Mouse (Mus musculus) neural tube, embryonic 11.5 days (tissue): ENCODE measurements at regions not wholly inside any gene's neighbourhood (a gene's known extent, or its start where the extent isn't known, plus 50 kb on each side); places are given as distances from the start of the nearest gene placed in this dataset.
A peak's percentile ranks its signal among the peaks of the same experiment; 100 is the strongest.

Experiments used
- ATAC-seq: fragments of 200-750 bp; cut with Nextera tagmentation; 2 replicates; pipeline ENCODE4 v1.8.0; 2017; ENCODE audit warnings: moderate number of reproducible peaks, mild to moderate bottlenecking, moderate TSS enrichment, moderate library complexity; ENCODE audit not compliant: insufficient read depth, low FRiP score, low TSS enrichment
- DNase-seq: peaks from one replicate; pipeline ENCODE4 v3.0.0-alpha.2; 2015; ENCODE audit warnings: low spot score
- H3K27ac ChIP-seq: fragments of 300-500 bp; sonication (generic); 2 replicates; pipeline ENCODE4 v1.5.1; 2014; ENCODE audit warnings: low read depth, mild to moderate bottlenecking, low read length
- H3K27me3 ChIP-seq: fragments of 300-500 bp; sonication (generic); 2 replicates; pipeline ENCODE4 v1.6.1; 2014; ENCODE audit warnings: mild to moderate bottlenecking, low read length, mixed read lengths; ENCODE audit not compliant: control insufficient read depth, insufficient read depth
- H3K36me3 ChIP-seq: fragments of 300-500 bp; sonication (generic); 2 replicates; pipeline ENCODE4 v1.6.1; 2014; ENCODE audit warnings: mild to moderate bottlenecking, low read length, moderate library complexity, mixed read lengths; ENCODE audit not compliant: control insufficient read depth, insufficient read depth
- H3K4me1 ChIP-seq: fragments of 300-500 bp; sonication (generic); 2 replicates; pipeline ENCODE4 v1.6.1; 2014; ENCODE audit warnings: low read length, mixed read lengths; ENCODE audit not compliant: control insufficient read depth, insufficient read depth
- H3K4me2 ChIP-seq: fragments of 300-500 bp; sonication (generic); 2 replicates; pipeline ENCODE4 v1.6.1; 2014; ENCODE audit warnings: low read depth, mild to moderate bottlenecking, moderate library complexity
- H3K4me3 ChIP-seq: fragments of 300-500 bp; sonication (generic); 2 replicates; pipeline ENCODE4 v1.5.1; 2014; ENCODE audit warnings: low read depth, low read length
- H3K9ac ChIP-seq: fragments of 300-500 bp; sonication (generic); 2 replicates; pipeline ENCODE4 v1.6.1; 2014; ENCODE audit warnings: mild to moderate bottlenecking, low read length
- H3K9me3 ChIP-seq: fragments of 300-500 bp; sonication (generic); 2 replicates; pipeline ENCODE4 v1.6.1; 2016; ENCODE audit warnings: low read length; ENCODE audit not compliant: control insufficient read depth
- WGBS: fragments of 180-500 bp; shearing (Covaris S2); extraction: QIAGEN DNeasy Blood & Tissue Kit; methylation state at CpG from one replicate; pipeline ENCODE4 v1.1.7; 2014; 5-methylcytosine and 5-hydroxymethylcytosine counted together

DNA sequence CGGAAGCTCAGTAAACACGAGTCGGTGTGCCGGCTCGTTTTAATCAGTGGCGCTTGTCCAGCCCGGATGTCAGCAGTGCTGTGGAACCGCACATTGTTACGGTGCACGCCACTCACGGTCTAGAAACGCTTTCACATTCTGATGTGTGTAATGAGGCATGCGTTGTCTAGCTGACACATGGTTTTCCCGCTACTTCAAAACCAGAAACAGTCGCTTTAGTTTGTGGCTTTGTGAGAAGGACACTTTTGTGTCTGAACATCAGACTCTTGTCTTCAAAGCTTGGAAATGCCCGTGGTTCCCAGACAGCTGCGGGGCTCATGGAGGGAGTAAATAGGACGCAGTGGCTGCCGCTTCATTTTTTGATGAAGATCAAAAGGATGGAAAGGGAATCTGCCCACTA is 77.0 kb upstream of the Lgr5 start:
- H3K27me3 ChIP-seq, result no peaks in the 10 kb centered on the region
- no peaks in the 10 kb centered on the region for H3K4me1 ChIP-seq
- H3K27ac ChIP-seq, result no peak overlapping the region
- peak overlapping the region; percentile 19; the same call in 1 of the 2 replicates for H3K4me2 ChIP-seq
- H3K9ac ChIP-seq, result no peak overlapping the region
- WGBS, result 64% methylated on average over 19 of the region's 19 CpGs
- peak; percentile 65; the same call in 1 of the 2 replicates for ATAC-seq
- no peaks in the 10 kb centered on the region for H3K9me3 ChIP-seq
- no peak overlapping the region for H3K4me3 ChIP-seq
- no peaks in the 10 kb centered on the region for H3K36me3 ChIP-seq
- DNase-seq, result peak; percentile 46

DNA sequence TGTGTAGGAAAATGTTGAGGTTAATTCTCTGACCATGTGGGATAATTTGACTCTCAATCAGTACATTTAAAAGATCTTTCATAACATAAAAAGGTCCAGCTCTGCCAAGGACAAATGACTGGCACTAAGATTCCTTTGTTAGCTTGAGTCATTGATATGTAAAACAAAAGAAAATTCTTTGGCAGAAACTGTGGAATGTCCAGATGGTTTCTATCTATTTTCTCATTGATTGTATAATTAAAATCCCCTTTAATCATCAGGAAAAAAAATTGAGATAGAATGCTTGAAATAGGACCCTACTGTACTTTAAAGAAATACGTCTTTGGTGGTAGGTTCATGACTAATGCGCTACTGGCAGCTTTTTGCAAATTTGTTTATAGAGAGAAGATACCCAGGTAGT is 89.1 kb upstream of the Lgr5 start:
- Histone ChIP-seq H3K4me1 (no peaks in the 10 kb centered on the region), H3K36me3 (no peaks in the 10 kb centered on the region), H3K27ac (no peak overlapping the region), H3K9ac (no peak overlapping the region), H3K4me2 (no peak overlapping the region), H3K9me3 (no peaks in the 10 kb centered on the region), H3K27me3 (no peaks in the 10 kb centered on the region), H3K4me3 (no peak overlapping the region)
- 95% methylated on average over 2 of the region's 2 CpGs for WGBS
- ATAC-seq (no peak), DNase-seq (no peak)

DNA sequence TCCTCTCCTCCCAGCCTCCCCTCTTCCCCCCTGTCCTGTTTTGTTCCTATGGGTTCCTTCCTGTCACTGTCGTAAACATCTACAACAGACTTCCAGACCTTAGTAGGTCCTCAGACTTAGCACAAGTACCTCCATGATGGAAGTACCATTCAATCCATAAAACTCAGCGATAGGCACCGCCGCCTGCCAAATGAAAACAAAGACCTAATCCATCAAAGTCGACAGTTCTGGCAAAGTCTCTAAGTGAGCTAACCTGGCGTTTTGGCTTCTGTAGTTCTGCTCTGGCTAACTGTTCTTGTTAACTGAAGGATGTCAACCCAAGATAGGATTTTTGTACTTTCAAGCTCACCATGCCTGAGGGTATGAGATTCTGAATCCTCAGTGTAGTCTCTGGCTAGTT is 93.5 kb upstream of the Lgr5 start:
- H3K4me1 ChIP-seq, result no peaks in the 10 kb centered on the region
- H3K9me3 ChIP-seq, result no peaks in the 10 kb centered on the region
- H3K27ac ChIP-seq, result no peak overlapping the region
- no peaks in the 10 kb centered on the region for H3K27me3 ChIP-seq
- ATAC-seq (no peak), DNase-seq (no peak)
- WGBS, result 65% methylated on average over 6 of the region's 6 CpGs
- H3K4me2 ChIP-seq, result no peak overlapping the region
- H3K4me3 ChIP-seq, result no peak overlapping the region
- no peaks in the 10 kb centered on the region for H3K36me3 ChIP-seq
- H3K9ac ChIP-seq, result no peak overlapping the region

DNA sequence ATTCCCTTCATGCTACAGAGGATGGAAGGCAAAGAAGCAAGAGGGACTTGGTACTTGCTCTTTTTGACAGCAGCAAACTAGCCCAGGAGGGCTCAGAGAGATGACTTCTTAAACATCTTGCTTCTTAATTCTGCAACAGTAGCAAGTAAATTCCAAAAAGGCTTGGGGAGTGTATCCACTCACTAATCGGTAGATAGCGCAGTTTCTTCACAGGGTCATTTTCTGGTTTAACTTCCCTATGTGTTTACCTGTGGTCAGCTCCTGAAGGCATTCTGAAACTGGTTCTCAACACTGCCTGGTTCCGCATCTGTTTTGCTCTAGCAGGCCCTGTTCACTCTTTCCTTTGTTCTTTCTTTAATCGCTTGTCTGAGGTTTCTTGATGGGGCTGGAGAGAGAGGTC is 104.4 kb upstream of the Lgr5 start:
- DNase-seq (no peak), ATAC-seq (no peak)
- Histone ChIP-seq H3K27me3 (no peaks in the 10 kb centered on the region), H3K4me1 (no peaks in the 10 kb centered on the region), H3K36me3 (no peaks in the 10 kb centered on the region), H3K4me3 (no peak overlapping the region), H3K27ac (no peak overlapping the region), H3K9ac (no peak overlapping the region), H3K4me2 (no peak overlapping the region), H3K9me3 (no peaks in the 10 kb centered on the region)
- 96% methylated on average over 4 of the region's 4 CpGs for WGBS

DNA sequence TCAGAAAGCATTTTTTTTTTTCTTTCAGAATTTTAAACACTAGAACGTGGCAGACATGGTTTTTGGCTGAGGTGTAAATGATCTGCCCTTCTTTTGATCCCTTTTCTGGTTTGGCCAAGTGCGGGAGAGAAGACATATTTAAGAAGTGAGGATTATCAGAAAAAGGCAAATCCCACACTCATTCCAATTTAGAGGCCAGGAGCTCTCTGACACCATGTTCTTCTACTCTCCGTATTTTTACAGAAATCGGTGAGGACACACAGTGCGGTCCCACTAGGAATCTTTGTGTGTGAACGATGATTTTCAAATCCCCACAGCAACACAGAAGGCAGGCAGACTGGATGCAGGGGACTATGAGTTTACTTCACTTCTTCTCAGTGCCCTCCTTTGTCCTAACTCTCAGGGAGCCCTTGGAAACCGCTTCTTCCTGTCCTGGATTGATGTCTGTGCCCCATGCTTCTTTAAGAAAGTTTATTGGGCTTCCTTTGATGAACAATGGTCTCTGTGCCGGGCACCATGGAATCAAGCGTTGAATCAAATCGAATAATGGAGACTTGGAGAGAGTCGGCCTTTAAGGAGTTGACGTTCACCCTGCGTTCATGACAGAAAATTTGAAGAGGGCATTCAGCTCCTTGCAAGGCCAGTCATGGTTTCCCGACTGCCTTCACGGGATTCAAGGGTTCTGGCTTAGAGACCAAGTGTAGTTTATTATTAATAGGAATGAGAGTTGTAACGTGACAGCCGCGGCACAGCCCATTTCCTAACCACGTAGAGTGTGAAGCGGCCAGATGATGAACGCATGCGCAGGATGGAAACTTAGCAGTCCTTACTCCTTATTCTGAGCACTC is 106.6 kb upstream of the Lgr5 start:
- Histone ChIP-seq H3K27me3 (no peaks in the 10 kb centered on the region), H3K4me3 (no peak overlapping the region), H3K27ac (no peak overlapping the region), H3K4me2 (no peak overlapping the region), H3K9ac (no peak overlapping the region), H3K9me3 (no peaks in the 10 kb centered on the region), H3K4me1 (no peaks in the 10 kb centered on the region), H3K36me3 (no peaks in the 10 kb centered on the region)
- DNase-seq, result no peak
- ATAC-seq, result peak; percentile 41; the same call in 1 of the 2 replicates
- 78% methylated on average over 22 of the region's 22 CpGs for WGBS

DNA sequence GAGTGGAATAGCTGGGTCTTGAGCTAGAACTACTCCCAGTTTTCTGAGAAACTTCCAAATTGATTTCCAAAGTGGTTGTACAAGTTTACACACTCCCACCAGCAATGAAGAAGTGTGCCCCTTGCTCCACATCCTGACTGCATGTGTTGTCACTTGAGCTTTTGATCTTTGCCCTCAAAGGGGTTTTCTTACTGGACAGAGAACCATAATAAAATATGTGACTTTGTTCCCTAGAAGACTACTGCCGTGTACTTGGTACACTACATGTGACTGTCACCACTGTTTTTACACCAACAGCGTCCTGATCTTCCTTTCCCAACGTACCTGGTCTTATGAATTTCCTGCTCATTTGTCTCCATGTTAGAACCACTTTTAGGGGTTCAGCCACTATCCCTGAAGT is 114.3 kb upstream of the Tspan8 start:
- no peaks in the 10 kb centered on the region for H3K4me1 ChIP-seq
- H3K27me3 ChIP-seq, result no peaks in the 10 kb centered on the region
- no peak overlapping the region for H3K27ac ChIP-seq
- H3K36me3 ChIP-seq, result no peaks in the 10 kb centered on the region
- DNase-seq, result no peak
- 82% methylated on average over 3 of the region's 3 CpGs for WGBS
- H3K9me3 ChIP-seq, result no peaks in the 10 kb centered on the region
- no peak overlapping the region for H3K9ac ChIP-seq
- no peak overlapping the region for H3K4me3 ChIP-seq
- no peak for ATAC-seq
- no peak overlapping the region for H3K4me2 ChIP-seq

DNA sequence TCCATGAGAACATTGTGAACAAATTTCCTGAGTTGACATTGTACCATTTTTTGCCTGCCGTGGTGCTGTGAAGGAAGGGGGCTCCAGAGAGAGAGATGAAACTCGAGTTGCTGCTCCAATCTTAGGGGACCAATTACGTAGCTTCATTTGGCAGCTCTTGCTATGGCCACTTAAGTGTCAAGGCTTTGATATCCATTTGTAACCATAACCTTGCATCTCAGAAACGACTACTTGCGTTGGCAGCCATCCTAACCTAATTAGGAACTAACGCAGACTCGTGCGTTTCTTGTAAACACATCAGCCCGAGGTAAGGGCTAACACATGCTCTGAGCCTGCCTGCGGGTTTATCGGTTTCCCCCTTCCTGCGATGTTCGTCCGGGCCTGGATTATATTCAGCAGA is 108.0 kb upstream of the Tspan8 start:
- no peaks in the 10 kb centered on the region for H3K9me3 ChIP-seq
- no peak overlapping the region for H3K4me2 ChIP-seq
- H3K9ac ChIP-seq, result no peak overlapping the region
- no peak for DNase-seq
- no peak for ATAC-seq
- WGBS, result 65% methylated on average over 14 of the region's 14 CpGs
- H3K27me3 ChIP-seq, result no peaks in the 10 kb centered on the region
- H3K4me3 ChIP-seq, result no peak overlapping the region
- no peaks in the 10 kb centered on the region for H3K4me1 ChIP-seq
- H3K27ac ChIP-seq, result no peak overlapping the region
- H3K36me3 ChIP-seq, result no peaks in the 10 kb centered on the region

DNA sequence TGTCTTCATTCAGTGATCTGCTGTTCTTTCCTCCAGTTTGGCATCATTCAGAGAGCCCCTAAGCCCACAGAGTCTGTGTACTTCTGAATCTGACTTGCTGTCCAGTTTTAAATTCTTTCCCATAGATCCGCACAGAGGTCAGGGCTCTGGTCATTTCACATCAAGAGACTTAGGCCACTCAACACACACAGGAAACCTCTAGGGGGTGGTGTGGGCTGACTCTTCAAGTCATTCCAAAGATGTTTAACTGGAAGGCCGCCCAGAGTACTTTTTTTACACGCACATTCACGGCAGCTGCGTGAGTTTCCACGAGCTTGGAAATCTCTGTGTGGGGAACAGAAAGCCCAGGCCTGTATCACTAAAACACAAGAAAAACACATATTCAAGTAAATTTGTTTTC is 102.7 kb upstream of the Tspan8 start:
- H3K36me3 ChIP-seq, result no peaks in the 10 kb centered on the region
- H3K27ac ChIP-seq, result no peak overlapping the region
- no peak overlapping the region for H3K4me3 ChIP-seq
- ATAC-seq (no peak), DNase-seq (no peak)
- H3K9me3 ChIP-seq, result no peaks in the 10 kb centered on the region
- H3K4me1 ChIP-seq, result no peaks in the 10 kb centered on the region
- no peak overlapping the region for H3K9ac ChIP-seq
- no peak overlapping the region for H3K4me2 ChIP-seq
- 68% methylated on average over 6 of the region's 6 CpGs for WGBS
- no peaks in the 10 kb centered on the region for H3K27me3 ChIP-seq

DNA sequence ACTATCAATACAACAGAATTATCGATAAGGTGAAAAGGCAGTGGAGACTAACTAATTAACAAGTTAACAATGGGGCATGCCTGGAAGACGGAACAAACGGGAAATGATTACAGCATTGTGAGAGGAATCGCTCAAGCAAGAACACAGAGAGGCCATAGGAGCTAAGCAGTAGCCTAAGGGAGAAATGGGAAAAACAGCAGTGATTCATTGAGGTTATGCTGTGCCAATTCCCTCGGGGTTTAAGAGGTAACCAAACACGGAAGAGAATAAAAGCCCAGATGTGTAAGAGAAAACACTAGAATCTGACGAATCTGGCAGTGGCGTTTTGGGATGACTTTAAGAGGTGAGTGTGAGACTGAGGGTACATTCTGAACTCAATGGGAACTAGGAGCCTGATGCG is 100.5 kb upstream of the Tspan8 start:
- no peak overlapping the region for H3K4me2 ChIP-seq
- H3K4me1 ChIP-seq, result no peaks in the 10 kb centered on the region
- no peaks in the 10 kb centered on the region for H3K27me3 ChIP-seq
- no peak for ATAC-seq
- no peaks in the 10 kb centered on the region for H3K9me3 ChIP-seq
- no peak overlapping the region for H3K9ac ChIP-seq
- no peak overlapping the region for H3K4me3 ChIP-seq
- no peaks in the 10 kb centered on the region for H3K36me3 ChIP-seq
- no peak overlapping the region for H3K27ac ChIP-seq
- DNase-seq, result peak; percentile 18
- WGBS, result 44% methylated on average over 9 of the region's 9 CpGs
